Mouse (Mus musculus) adrenal gland, postnatal 14 days (tissue): ENCODE results near the gene Lman2l. TPM values are rescaled to one million over a fixed set of nuclear protein-coding genes. Genes with fewer than 3 reads are reported as not detected.
A peak's percentile ranks its signal among the peaks of the same experiment; 100 is the strongest.

Experiments used
- DNase-seq: peaks from one replicate; pipeline ENCODE4 v3.0.0; 2021; ENCODE audit warnings: mixed read lengths
- long read RNA-seq, 2 experiments: library from polyadenylated mRNA; stranded (forward); transcript quantifications; one replicate each; pipeline ENCODE4 v2.0.0; 2021
- total RNA-seq: library from RNA; stranded (reverse); gene quantifications from 2 replicates; pipeline ENCODE4 v1.2.3, GENCODE M21; 2021

Lman2l gene
- 26.2 and 30.7 TPM in 2 replicates for total RNA-seq
- long read RNA-seq, experiment 1, transcript Lman2l-204 (8 exons, 3,378 nt), result major isoform, 34 of 51 reads
- long read RNA-seq, experiment 1, partial matches to known transcripts, result 8 of 51 reads
- long read RNA-seq, experiment 1, other reads (novel, unspliced or antisense), result 9 of 51 reads
- long read RNA-seq, experiment 2, transcript Lman2l-204 (8 exons, 3,378 nt), result major isoform, 32 of 45 reads
- long read RNA-seq, experiment 2, partial matches to known transcripts, result 6 of 45 reads
- long read RNA-seq, experiment 2, other reads (novel, unspliced or antisense), result 5 of 45 reads

GRCm38 (mm10) chr1:36444471-36445464 lies at the start of gene Lman2l:
Gene Lman2l (minus strand): TSS chr1:36445271.
- DNase-seq, result peak; percentile 99

GRCm38 (mm10) chr1:36493299-36493698 lies 48.2 kb upstream of the Lman2l start:
- DNase-seq, result no peak

- peak; percentile 65 for DNase-seq
Observed at GRCm38 (mm10) chr1:36492416-36493139, 47.5 kb upstream of the Lman2l start.

- DNase-seq, result no peak
Observed at GRCm38 (mm10) chr1:36489661-36490060, 44.6 kb upstream of the Lman2l start.

- DNase-seq, result no peak
Observed at GRCm38 (mm10) chr1:36487111-36487510, 42.0 kb upstream of the Lman2l start.

GRCm38 (mm10) chr1:36485080-36485479 lies 40.0 kb upstream of the Lman2l start:
- DNase-seq, result no peak

- no peak for DNase-seq
Observed at GRCm38 (mm10) chr1:36483825-36484224, 38.8 kb upstream of the Lman2l start.

GRCm38 (mm10) chr1:36479903-36480899 lies 35.1 kb upstream of the Lman2l start:
- DNase-seq, result no peak

GRCm38 (mm10) chr1:36478343-36478795 lies 33.3 kb upstream of the Lman2l start:
- no peak for DNase-seq

GRCm38 (mm10) chr1:36476426-36476825 lies 31.4 kb upstream of the Lman2l start:
- DNase-seq, result no peak

GRCm38 (mm10) chr1:36475480-36476110 lies 30.5 kb upstream of the Lman2l start:
- no peak for DNase-seq

GRCm38 (mm10) chr1:36474646-36475045 lies 29.6 kb upstream of the Lman2l start:
- DNase-seq, result no peak

- DNase-seq, result no peak
Observed at GRCm38 (mm10) chr1:36473211-36473780, 28.2 kb upstream of the Lman2l start.

GRCm38 (mm10) chr1:36472106-36472440 lies 27.0 kb upstream of the Lman2l start:
- no peak for DNase-seq

- DNase-seq, result peak; percentile 95
Observed at GRCm38 (mm10) chr1:36471181-36472105, 26.4 kb upstream of the Lman2l start, which contains the start of gene Cnnm4. Gene Cnnm4 (plus strand): TSS chr1:36471620.

GRCm38 (mm10) chr1:36469811-36470444 lies 24.9 kb upstream of the Lman2l start:
- DNase-seq, result no peak

- no peak for DNase-seq
Observed at GRCm38 (mm10) chr1:36467446-36467845, 22.4 kb upstream of the Lman2l start.

- DNase-seq, result no peak
Observed at GRCm38 (mm10) chr1:36465641-36466160, 20.6 kb upstream of the Lman2l start.
